Mouse (Mus musculus) kidney, postnatal 25 days (tissue): ENCODE data around the gene Syp.

Experiments used
- DNase-seq, 2 experiments: peaks; one replicate each; pipeline ENCODE4 v3.0.0; 2021; ENCODE audit warnings: mixed read lengths in 2 of 2

Syp gene

GRCm38 (mm10) chrX:7638401-7639091 is at the start of gene Syp:
TSS of gene Syp (plus strand) at chrX:7638471.
- DNase-seq: peak; percentile 79 to 82

- DNase-seq: no peak
These were observed 42.9 kb upstream of the Syp start for GRCm38 (mm10) chrX:7595371-7595770.

- no peak for DNase-seq
These were observed 34.3 kb upstream of the Syp start for GRCm38 (mm10) chrX:7604004-7604403.

- peak; percentile 90 to 91 for DNase-seq
These were observed 33.2 kb upstream of the Syp start, which contains the start of gene Ccdc22 for GRCm38 (mm10) chrX:7604879-7605574. TSS of gene Ccdc22 (minus strand) at chrX:7605517.

GRCm38 (mm10) chrX:7605575-7605941 is 32.7 kb upstream of the Syp start:
- DNase-seq: no peak

- no peak for DNase-seq
These were observed 31.5 kb upstream of the Syp start, which contains the start of gene Cacna1f for GRCm38 (mm10) chrX:7606783-7607182. TSS of gene Cacna1f (plus strand) at chrX:7607083.

- no peak for DNase-seq
These were observed 28.2 kb upstream of the Syp start for GRCm38 (mm10) chrX:7610035-7610434.

- DNase-seq: no peak
These were observed 27.6 kb upstream of the Syp start for GRCm38 (mm10) chrX:7610536-7611258.

- no peak for DNase-seq
These were observed 20.3 kb upstream of the Syp start for GRCm38 (mm10) chrX:7617889-7618551.

GRCm38 (mm10) chrX:7632560-7632959 is 5.7 kb upstream of the Syp start:
- no peak for DNase-seq

- no peak for DNase-seq
These were observed 3.2 kb upstream of the Syp start for GRCm38 (mm10) chrX:7635101-7635500.

- DNase-seq: no peak
These were observed 1.5 kb downstream of the Syp start for GRCm38 (mm10) chrX:7639536-7640325.

GRCm38 (mm10) chrX:7640785-7641184 is 2.5 kb downstream of the Syp start:
- DNase-seq: no peak

- peak; percentile 81 to 91 for DNase-seq
These were observed 7.1 kb downstream of the Syp start for GRCm38 (mm10) chrX:7645349-7645748.

GRCm38 (mm10) chrX:7648671-7649304 is 10.5 kb downstream of the Syp start:
- DNase-seq: peak; percentile 92 to 95

- DNase-seq: peak; percentile 71 to 84
These were observed 19.0 kb downstream of the Syp start, which contains the start of gene Prickle3 for GRCm38 (mm10) chrX:7657221-7657639. TSS of gene Prickle3 (plus strand) at chrX:7657260.

- peak; percentile 84 for DNase-seq
These were observed 19.9 kb downstream of the Syp start for GRCm38 (mm10) chrX:7658031-7658784.

GRCm38 (mm10) chrX:7658785-7659589 is 20.7 kb downstream of the Syp start:
- peak; percentile 56 to 70 for DNase-seq

- DNase-seq: no peak
These were observed 22.8 kb downstream of the Syp start for GRCm38 (mm10) chrX:7661086-7661485.

GRCm38 (mm10) chrX:7662936-7663335 is 24.7 kb downstream of the Syp start:
- DNase-seq: no peak
